Mouse (Mus musculus) skeletal muscle tissue, postnatal 0 days (tissue): ENCODE results near the gene Pik3ap1. TPM values are rescaled to one million over a fixed set of nuclear protein-coding genes. Genes with fewer than 3 reads are reported as not detected.

Experiments
- polyA plus RNA-seq: library from polyadenylated mRNA; unstranded; fragments of >200 nt; fragmentation: Nextera tagmentation; extraction: Ambion mirVana; gene quantifications from 2 replicates; pipeline ENCODE4 v1.2.1, GENCODE M21; 2015

Gene Pik3ap1
- polyA plus RNA-seq = 1.6 and 2.8 TPM in 2 replicates

GRCm38 (mm10) chr19:41384922-41385508 is at the start of gene Pik3ap1:
Gene Pik3ap1, minus strand, starts transcription at chr19:41385102.

GRCm38 (mm10) chr19:41263630-41264295 is 121.1 kb downstream of the Pik3ap1 start, which contains the start of gene Tm9sf3:
Gene Tm9sf3, minus strand, starts transcription at chr19:41263997.

Other genes starting within 250 kb of the Pik3ap1 start
- 0.09 and 0.12 TPM in 2 replicates for gene Tll2, start 178.3 kb downstream of the Pik3ap1 start, polyA plus RNA-seq
- gene Tm9sf3, start 121.1 kb downstream of the Pik3ap1 start, polyA plus RNA-seq = 61.8 and 73.3 TPM in 2 replicates
- gene Lcor, start 97.5 kb upstream of the Pik3ap1 start, polyA plus RNA-seq = 8.3 and 9.9 TPM in 2 replicates
- 0.73 and 0.91 TPM in 2 replicates for gene Gm340, start 197.3 kb upstream of the Pik3ap1 start, polyA plus RNA-seq